Mouse (Mus musculus) skeletal muscle tissue, postnatal 0 days (tissue): ENCODE data around the gene Map2k2. TPM values are rescaled to one million over a fixed set of nuclear protein-coding genes. Genes with fewer than 3 reads are reported as not detected.

Experiments used
- microRNA-seq, 2 experiments: library from miRNA; unstranded; fragments of <30 nt; microRNA quantifications; one replicate each; pipeline ENCODE4; 2016
- polyA plus RNA-seq: library from polyadenylated mRNA; unstranded; fragments of >200 nt; fragmentation: Nextera tagmentation; extraction: Ambion mirVana; gene quantifications from 2 replicates; pipeline ENCODE4 v1.2.1, GENCODE M21; 2015

Gene Map2k2
- polyA plus RNA-seq: 143 and 155 TPM in 2 replicates

GRCm38 (mm10) chr10:81105565-81106112 is at the start of gene Map2k2:
Gene Map2k2, plus strand, starts transcription at chr10:81105915.

DNA sequence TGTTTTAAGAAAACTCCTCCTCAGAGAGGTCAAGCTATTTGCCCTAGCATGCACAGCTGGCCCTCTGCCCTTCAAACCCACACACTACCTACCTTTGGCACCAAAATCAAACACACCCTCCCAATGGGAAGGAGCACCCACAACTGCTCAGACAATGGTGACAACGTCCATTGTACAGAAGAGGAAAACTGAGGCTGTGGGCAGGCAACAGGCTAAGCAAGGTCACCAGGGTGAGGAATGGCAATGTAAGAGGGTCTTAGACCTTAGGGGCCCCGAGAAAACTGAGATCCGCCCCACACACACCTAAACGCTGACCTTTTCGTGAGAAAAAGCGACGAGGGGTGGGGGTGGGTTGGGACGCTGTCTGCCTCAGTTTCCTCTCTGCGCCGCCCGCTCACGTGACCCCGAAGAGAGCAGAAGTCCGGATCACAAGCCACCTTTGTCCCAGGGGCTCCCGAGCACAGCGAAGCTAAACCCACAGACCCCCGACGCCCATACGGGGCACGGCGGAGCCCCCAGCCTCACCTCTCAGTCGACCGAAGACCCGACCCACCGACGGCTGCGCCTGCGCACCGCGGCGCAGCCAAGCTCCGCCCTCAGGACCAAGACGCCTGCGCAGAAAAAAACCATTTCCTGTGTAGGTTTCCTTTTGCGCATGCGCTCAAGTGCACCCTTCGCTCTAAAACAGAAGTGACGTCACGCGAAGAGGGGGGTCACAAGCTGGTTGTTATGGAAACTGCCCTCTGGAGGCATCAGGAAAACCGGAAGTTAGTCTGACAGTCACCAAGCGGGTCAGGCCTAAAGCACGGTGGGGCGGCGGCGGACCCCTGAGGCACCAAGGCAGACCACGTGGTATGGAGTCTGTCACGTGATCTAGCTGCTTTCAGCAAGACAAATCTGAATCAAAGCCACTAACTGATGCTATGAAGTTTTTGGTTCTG is 45.8 kb upstream of the Map2k2 start, which contains the start of gene Sgta:
Gene Sgta, minus strand, starts transcription at position 579 of the 941 bp plus-strand sequence.

GRCm38 (mm10) chr10:81069836-81070235 is 35.9 kb upstream of the Map2k2 start, which contains the start of gene Thop1:
Gene Thop1, plus strand, starts transcription at chr10:81070035.

GRCm38 (mm10) chr10:81134966-81135681 is 29.4 kb downstream of the Map2k2 start, which contains the start of gene Zbtb7a:
Gene Zbtb7a, plus strand, starts transcription at chr10:81135220.

DNA sequence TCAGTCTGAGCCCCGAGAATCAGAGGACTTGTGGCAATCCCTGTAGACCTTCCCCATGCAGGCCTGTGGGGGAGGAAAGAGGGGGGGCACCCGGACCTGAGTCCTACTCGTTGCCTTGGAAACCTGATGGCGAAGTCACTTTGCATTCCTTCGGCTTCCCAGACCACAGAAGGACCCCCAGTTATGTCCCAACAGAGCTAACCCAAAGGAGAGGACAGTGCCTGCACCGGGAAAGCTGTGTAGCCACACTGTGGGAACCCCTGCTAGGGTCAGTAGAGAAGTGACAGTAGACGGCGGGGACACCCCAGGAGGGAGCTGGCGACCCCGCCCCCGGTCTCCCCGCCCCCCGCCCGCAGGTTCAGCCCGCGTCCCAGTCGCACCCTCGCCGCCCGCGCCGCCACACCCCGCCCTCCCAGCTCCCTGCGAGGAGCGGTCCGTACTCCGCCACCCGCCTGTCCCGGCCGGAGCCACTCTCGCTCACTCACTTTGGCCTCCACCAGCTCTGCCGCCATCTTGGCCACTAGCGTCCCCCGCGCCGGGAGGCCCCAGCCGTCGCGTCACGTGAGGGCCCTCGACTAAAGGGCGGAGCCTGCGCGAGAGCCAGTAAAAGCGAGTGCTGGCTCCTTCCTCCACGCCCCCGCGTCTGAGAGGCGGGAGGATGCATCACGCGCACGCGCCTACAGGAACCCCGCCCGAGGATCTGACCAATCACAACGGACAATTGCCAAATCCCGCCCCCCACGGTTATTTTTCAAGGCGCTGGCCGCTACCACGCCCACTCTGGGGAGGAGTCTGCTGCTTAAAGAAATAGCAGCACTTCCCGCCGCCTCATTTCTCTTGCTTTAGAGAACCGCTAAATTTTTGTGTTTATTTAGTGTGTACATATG is 61.7 kb downstream of the Map2k2 start, which contains the start of gene Pias4:
Gene Pias4, minus strand, starts transcription at position 724 of the 887 bp plus-strand sequence.

GRCm38 (mm10) chr10:81176466-81177271 is 71.0 kb downstream of the Map2k2 start, which contains the start of gene Eef2:
Gene Eef2, plus strand, starts transcription at chr10:81176631.

GRCm38 (mm10) chr10:81182336-81183333 is 76.9 kb downstream of the Map2k2 start, which contains the start of gene Dapk3:
Gene Dapk3, plus strand, starts transcription at chr10:81183005.

Small RNA genes within 50 kb of the gene (microRNA-seq; reads per million reads assigned to microRNA genes)
- gene Mir5615-1: 0 reads per million in 2 experiments
- 0 reads per million in 2 experiments for gene Mir5615-2

Other genes with a start within 250 kb of the Map2k2 start
- not detected in 2 replicates for gene Tmprss9, start 234.1 kb upstream of the Map2k2 start, polyA plus RNA-seq
- gene Timm13, start 204.9 kb upstream of the Map2k2 start, polyA plus RNA-seq: 239 and 241 TPM in 2 replicates
- gene Lmnb2, start 187.7 kb upstream of the Map2k2 start, polyA plus RNA-seq: 23.4 and 25.6 TPM in 2 replicates
- 24.5 and 29.0 TPM in 2 replicates for gene Gadd45b, start 175.8 kb upstream of the Map2k2 start, polyA plus RNA-seq
- 1.6 TPM in 2 replicates for gene Gng7, start 91.0 kb upstream of the Map2k2 start, polyA plus RNA-seq
- 0.06 TPM in 1 of 2 replicates, not detected in the other for gene Diras1, start 80.3 kb upstream of the Map2k2 start, polyA plus RNA-seq
- gene Slc39a3, start 68.5 kb upstream of the Map2k2 start, polyA plus RNA-seq: 7.3 and 9.2 TPM in 2 replicates
- 117 and 131 TPM in 2 replicates for gene Sgta, start 45.7 kb upstream of the Map2k2 start, polyA plus RNA-seq
- 34.9 and 40.3 TPM in 2 replicates for gene Thop1, start 35.9 kb upstream of the Map2k2 start, polyA plus RNA-seq
- gene Creb3l3, start 7.0 kb upstream of the Map2k2 start, polyA plus RNA-seq: 0.54 and 1.2 TPM in 2 replicates
- 29.7 and 34.0 TPM in 2 replicates for gene Zbtb7a, start 29.3 kb downstream of the Map2k2 start, polyA plus RNA-seq
- 20.9 and 22.3 TPM in 2 replicates for gene Pias4, start 62.0 kb downstream of the Map2k2 start, polyA plus RNA-seq
- 392 and 402 TPM in 2 replicates for gene Eef2, start 70.7 kb downstream of the Map2k2 start, polyA plus RNA-seq
- gene Dapk3, start 77.1 kb downstream of the Map2k2 start, polyA plus RNA-seq: 44.3 and 52.5 TPM in 2 replicates
- not detected in 2 replicates for gene 4930442H23Rik, start 77.9 kb downstream of the Map2k2 start, polyA plus RNA-seq
- gene Nmrk2, start 96.1 kb downstream of the Map2k2 start, polyA plus RNA-seq: 2.9 and 4.7 TPM in 2 replicates
- 0.26 and 0.45 TPM in 2 replicates for gene Atcay, start 124.9 kb downstream of the Map2k2 start, polyA plus RNA-seq
- gene Zfr2, start 127.2 kb downstream of the Map2k2 start, polyA plus RNA-seq: 2.3 and 2.5 TPM in 2 replicates
- gene Matk, start 147.0 kb downstream of the Map2k2 start, polyA plus RNA-seq: 0.65 and 0.90 TPM in 2 replicates
- 201 and 207 TPM in 2 replicates for gene Mrpl54, start 161.0 kb downstream of the Map2k2 start, polyA plus RNA-seq
- gene Apba3, start 161.0 kb downstream of the Map2k2 start, polyA plus RNA-seq: 50.7 and 53.6 TPM in 2 replicates
- 0.47 and 0.58 TPM in 2 replicates for gene Tjp3, start 185.7 kb downstream of the Map2k2 start, polyA plus RNA-seq
- 15.1 and 16.0 TPM in 2 replicates for gene Pip5k1c, start 187.0 kb downstream of the Map2k2 start, polyA plus RNA-seq
- gene Cactin, start 215.2 kb downstream of the Map2k2 start, polyA plus RNA-seq: 11.0 and 15.5 TPM in 2 replicates
- gene Tbxa2r, start 222.8 kb downstream of the Map2k2 start, polyA plus RNA-seq: 7.3 and 7.8 TPM in 2 replicates
- 0.11 and 0.13 TPM in 2 replicates for gene Gipc3, start 237.4 kb downstream of the Map2k2 start, polyA plus RNA-seq
- 38.4 and 47.5 TPM in 2 replicates for gene Hmg20b, start 244.6 kb downstream of the Map2k2 start, polyA plus RNA-seq